Mouse (Mus musculus): Measurements from ENCODE around the gene Tub.
A peak's percentile ranks its signal among the peaks of the same experiment; 100 is the strongest.

The Tub gene

DNA sequence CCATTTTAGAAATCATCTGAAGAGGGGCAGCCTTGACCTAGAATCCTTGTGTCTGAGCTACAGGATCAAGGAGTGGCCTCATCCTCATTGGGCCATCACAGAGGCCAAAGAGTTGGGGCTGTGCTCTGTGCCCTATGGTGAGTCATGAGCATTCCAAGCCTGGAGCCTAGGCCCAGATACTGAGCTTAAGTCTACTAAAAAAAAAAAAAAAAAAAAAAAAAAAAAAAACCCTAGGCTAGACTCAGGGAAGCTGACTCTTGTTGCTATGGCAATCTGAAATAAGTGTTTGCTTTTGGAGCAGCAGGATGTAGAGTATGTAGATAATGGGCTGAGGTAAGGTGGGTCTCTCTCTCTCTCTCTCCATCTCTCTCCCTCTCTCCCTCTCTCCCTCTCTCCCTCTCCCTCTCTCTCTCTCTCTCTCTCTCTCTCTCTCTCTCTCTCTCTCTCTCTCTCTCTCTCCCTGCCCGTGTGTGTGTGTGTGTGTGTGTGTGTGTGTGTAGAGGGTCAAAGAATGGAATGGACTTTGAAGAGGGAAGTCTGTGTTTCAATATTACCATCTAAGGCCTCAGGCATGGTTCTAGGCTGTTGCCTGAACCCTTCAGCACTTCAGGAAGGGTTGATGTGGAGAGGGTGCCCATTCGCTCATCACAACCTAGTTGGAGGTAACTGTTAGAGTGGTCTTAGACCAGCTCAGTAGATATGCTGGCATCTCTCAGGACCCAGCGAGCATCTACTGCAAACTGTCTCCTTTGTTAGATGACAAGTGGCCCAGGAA is 36.0 kb downstream of the Tub start:
- no peak for DNase-seq (ENCODE audit: inconsistent ontology term)

DNA sequence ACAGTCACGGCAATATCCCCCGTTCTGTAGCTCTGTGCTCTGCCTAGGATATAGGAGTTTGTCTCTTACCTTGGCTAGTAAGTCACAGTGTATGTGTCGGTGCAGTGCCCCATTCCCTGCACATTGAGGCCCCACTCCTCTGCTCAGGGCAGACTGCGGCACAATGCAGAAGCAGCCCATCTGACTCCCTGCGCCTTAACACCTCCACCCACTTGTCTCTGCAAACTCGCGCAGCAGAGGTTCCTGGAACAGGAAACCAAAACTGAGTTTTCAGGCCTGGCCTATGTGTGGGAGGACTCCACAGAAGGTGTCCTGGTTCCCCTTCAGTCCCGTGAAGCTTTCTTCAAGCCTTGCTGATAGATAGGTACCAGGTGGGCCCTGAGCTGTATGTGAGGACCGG is 41.1 kb downstream of the Tub start:
- DNase-seq (ENCODE audit: inconsistent ontology term): no peak

DNA sequence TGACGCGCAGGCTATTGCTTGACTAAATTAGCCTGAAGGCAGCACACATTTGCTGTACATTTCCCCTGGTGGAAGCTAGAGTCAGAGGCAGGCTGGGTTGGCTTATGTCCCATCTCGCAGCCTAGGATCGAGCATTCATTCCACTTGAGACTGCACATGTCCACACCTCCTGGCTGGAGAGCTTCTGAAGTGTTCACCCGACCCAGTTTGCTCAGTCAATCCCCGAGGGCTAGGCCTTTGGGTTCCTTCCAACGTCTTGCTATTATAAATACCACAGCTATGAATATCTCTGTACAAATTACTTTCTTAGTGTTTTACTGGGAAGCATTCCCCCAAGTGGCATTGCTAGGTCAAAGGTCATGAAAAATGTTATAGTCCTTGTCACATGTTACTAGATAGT is 43.1 kb downstream of the Tub start:
- peak; percentile 26 for DNase-seq (ENCODE audit: inconsistent ontology term)

DNA sequence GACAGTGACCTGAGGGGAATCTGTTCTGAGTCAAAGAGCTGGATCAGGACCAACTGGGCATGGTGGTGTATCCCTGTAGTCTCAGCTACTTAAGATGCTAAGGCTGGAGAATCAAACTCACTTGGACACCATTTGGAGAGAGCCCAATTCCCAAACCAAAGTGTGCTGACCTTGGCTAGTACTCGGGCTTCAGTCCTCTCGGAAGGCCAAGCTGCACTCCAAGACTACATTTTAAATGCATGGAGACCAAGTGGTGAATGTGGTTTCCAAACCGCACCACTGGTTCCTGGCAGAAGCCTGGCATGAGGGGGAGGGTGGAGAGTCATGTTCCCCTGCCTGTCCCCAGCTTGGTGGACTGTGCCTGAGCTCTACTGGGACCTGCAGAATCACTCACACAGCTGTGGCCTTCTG is 43.7 kb downstream of the Tub start:
- DNase-seq (ENCODE audit: inconsistent ontology term): no peak

DNA sequence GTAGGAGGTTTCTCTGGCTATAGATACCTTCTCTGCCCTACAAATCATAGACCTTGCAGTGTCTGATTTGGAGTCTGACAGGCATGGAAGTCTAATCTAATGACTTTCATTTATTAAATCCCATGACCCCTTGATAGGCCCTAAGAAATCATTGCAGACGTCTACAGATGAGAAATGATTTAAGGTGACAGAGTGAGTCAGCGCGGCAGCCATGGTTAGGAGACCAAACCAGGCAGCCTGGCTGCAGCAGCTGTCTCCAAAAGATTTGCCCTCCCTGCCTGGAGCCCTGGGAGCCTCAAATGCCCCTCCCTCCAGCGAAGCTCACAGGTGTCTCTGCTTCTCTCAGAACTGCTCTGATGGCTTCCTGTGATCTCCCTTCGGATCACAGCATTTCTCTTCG is 46.0 kb downstream of the Tub start:
- no peak for DNase-seq (ENCODE audit: inconsistent ontology term)

DNA sequence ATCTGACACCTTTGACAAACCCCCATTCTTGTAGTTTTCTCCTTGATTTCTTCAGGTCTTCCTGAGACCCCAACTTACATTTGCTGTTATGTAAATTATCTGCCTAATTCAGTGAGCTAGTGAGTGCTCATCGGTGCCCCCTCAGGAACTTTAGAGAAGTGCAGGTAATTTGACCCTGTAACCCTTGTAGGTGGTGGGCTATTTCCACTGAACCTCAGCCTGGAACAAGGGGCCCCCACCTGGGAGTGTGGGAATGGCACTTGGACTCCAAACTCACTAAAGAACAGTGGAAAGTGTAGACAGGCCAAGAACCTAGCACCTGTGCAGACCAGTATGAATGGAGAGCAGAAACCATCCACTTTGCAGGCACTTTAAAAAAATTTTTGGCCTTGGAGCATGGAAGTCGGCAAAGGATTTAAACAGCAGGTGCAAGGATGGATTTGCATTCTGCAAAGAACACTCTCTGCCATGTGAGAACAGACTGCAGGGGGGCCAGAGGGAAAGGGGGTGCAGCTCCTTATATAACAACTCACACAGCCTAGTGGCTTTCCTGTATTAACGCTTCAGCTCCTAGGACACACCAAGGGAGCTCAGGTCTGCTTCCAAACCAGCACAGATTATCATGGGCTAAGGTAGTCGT is 50.3 kb downstream of the Tub start:
- no peak for DNase-seq (ENCODE audit: inconsistent ontology term)

DNA sequence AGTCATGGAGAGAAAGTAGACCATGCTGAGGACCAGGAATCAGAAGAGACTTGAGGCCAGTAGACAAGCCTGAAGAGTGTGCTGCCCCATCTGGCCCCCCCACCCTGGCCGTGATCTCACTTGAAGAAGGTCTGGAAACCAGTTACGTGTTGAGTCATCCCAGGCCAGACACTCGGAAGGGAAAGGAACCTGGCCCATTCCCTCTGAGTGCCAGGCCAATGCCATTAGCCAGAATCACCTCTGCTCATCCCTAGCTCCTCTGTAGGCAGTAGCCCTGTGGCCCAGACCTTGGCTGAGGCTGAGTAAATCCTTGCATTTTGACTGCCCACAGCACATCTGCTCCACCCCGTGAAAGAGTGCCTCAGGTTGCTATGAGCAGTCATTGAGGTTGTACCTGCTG is 51.8 kb downstream of the Tub start:
- no peak for DNase-seq (ENCODE audit: inconsistent ontology term)

DNA sequence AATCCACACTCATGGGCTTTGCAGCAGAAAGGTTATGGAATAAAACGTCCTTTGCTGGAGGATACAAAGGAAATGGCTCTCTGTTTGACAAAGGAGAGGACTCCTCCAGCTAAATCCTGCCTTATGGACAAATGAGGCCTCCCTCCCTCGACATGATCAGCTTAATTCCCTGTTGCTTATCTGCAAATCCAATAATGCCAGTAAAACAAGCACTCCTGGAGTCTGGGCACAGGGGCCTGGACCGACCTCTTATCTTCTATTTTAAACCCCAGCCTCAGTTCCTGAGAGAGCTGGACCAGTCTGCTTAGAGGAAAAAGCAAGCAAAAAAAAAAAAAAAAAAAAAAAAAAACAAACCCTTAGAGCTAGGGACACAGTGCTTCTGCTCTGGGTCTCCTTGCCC is 53.5 kb downstream of the Tub start:
- DNase-seq (ENCODE audit: inconsistent ontology term): no peak

DNA sequence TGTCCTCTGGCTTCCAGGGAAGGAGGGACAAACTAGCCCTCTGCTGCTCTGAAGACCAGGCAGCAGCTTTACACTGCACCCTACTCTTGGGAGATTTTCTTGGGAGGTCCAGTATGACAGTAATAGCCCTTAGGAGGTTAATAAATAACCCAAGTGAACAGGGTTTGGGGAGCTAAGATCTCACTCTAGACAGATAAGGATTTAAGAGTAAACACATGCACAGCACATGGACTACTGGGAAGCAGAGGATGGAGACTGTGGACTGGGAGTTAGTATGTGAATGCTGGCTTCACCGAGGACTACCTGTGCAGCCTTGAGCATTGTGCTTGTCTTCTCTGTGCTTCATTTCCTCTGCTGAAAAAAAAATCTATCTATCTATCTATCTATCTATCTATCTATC is 59.1 kb downstream of the Tub start:
- no peak for DNase-seq (ENCODE audit: inconsistent ontology term)

DNA sequence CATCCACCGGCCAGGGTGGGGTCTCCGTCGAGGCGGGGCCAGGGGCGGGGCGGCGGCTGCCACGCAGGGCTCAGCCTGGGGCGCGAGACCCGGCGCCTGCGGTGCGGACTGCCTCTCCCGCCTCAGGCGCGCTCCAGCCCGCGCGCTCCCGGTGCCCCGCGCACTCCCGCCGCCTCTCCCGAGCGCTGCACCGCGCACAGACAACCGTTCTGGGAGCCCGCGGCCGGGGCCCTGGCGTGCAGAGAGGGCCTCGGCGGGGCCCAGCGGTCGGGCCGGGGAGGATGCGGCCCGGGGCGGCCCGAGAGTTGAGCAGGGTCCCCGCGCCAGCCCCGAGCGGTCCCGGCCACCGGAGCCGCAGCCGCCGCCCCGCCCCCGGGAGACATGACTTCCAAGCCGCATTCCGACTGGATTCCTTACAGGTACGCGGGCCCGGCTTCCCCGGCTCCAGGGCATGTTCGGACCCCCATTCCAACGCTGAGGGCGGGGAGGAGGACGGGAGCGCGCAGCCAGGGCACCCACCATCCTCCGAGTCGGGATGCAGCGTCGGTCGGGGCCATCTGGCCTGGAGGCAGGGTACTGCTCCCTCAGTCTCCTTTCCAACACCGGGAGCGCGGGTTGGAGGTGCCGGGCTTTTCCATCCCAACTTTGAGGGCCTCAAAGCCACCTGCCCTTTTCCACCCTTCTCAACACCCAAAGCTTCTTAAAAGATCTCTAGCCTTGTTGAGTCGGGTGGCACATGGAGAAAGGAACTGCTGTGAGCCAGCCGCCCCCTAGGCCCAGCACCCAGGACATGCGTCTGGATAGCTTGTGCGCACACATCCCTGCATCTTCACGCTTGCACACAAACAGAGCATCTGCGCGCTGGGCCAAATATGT is 60.8 kb downstream of the Tub start:
- peak; percentile 35 for DNase-seq (ENCODE audit: inconsistent ontology term)

DNA sequence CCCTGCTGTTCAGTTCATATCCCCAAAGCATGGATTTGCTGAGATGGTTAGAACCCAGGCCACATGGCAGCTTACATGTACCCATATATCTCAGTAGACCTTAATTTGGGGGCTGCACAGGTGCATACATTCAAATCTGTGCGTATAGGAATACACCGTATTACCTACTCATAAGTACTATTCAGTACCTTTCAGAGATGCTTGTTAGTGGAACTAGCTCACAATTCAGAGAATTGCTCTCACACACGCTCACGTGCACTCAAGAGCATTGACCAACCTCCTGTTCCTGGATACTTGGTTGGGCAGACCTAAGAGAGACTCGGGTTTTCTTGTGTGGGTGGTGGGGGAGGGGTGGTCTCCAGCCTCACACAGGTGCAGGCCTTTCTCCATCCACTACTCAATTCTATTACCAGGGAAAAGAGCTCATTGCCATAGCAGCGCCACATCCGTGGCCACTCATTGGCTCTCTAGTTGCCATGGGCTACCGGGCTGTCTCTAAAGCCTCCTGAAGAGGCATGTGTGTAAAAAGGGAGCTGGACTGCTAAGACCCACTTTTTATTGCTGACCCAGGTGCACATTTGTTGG is 61.5 kb downstream of the Tub start:
- no peak for DNase-seq (ENCODE audit: inconsistent ontology term)

DNA sequence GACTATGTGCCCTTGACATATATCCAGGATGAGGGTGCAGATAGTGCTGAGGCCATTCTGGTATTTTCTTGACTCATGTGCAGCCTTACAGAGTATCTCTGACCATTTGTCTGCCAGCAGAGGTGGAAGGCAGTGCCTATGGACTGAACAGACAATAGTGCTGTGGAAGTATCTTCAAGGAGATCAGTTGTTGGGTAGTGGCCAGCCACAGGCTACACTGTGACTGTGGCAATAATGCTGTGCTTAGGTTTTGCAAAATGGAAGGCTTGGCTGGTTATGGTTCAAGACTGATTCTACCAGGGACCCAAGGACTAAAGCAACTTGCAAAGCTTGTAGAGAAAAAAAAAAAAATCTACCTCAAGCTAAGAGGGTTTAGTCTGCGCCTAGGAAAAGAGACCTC is 62.4 kb downstream of the Tub start:
- no peak for DNase-seq (ENCODE audit: inconsistent ontology term)

DNA sequence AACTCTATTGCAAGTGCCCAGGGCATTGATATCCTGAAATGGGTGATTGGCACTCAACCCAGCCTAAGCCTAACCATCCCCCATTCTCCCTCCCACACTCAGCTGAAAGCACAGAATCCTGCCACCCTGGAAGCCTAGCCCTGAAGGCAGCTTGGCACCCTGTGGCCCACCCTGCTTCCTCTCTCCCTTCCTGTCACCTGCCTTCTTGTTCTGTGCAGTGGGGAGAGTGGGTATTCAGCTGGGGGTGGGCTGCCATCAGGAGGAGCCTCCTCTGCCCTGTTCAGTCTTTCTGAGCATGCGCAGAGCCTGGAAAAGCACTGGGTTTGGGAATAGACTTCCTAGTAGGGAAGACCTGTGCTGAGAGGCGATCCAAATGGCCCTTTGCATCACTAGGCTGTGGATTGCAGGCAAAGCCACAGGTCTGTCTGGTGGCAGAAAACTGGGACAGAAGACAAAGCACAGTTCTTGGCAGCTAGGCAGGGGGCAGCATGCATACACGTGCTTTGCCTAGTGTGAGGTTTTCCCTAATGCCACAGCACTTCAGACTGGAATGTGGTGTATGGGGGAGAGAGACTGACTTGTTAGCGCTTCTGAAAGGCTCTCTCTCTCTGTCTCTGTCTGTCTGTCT is 63.0 kb downstream of the Tub start:
- DNase-seq (ENCODE audit: inconsistent ontology term): peak; percentile 88

DNA sequence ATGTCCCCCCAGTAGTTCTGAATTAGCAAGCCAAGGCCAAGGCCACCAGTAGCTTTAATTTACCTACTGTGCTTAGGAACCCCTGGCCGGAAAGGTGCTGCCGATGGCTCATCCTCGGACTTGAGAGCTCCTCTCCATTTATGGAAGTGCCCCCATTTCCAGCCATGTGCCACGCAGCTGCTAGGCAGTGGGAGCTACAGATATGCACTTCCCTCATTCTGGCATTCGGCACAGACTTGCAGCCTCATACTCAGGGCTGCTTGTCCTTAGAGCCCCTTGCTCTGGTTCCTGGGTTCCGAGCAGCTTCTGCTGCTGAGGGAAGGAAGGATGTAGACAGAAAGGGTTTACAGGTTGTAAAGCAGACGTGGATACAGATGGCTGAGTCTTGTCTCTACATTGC is 64.7 kb downstream of the Tub start:
- DNase-seq (ENCODE audit: inconsistent ontology term): no peak

DNA sequence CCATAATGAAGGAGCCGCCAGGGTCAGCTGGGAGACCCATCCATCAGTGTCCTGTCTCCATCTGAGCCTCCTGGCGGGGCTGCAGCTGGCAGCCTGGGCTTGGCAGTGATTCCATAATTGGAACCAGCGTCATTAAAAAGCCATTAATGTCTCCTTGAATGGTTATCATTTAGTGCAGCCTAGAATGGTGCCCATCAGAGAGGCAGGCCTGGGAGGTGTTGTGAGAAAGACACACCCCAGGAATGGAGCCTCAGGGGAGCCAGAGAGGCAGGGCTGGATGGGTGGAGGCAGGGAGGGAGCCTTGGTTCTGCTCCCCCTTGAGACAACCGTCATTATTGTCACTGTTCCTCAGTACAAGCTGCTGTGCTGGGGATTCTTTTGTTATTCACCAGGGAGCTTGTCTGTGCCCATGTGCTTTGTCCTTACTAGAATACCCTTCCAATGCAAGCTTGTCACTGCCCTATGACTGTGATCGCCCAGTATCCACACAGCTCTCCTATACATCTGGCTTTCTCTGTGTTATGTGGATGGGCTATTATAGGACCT is 66.3 kb downstream of the Tub start:
- no peak for DNase-seq (ENCODE audit: inconsistent ontology term)

DNA sequence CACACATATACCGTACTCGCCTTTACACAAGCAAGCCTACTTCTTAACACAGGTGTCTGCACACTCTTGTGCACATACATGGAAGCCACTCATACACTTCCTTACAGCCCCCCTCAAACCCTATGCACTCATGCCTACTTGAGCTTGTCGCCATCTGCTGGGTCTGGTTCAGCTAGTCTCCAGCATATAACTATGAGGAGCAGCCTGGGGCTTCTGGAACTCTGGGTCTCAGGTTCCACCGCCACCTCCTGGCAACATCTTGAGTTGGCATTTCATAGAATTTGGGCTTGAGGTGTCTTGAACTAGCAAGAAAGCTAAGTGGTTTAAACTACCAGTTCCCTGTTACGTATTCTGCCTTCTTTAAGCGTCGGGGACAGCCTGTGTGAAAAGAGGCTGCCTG is 69.1 kb downstream of the Tub start:
- no peak for DNase-seq (ENCODE audit: inconsistent ontology term)

DNA sequence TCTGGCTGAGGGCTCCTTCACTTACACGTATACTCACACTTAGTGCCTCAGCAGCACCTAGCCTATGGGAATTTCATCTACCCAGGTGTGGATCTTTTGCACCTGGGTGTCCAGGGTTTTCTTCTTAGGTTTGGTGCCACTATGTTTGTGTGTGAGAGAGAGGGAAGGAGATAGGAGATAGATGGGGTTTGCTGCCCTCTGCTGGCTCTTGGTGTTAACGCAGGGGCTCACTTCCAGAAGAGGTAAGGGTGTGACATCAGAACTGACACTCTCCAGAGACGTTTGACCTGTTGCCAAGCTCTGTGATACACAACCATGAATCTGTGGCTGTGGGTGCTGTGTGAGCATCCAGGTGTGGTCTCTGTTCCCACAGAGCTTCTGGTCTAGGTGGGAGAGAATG is 71.3 kb downstream of the Tub start:
- DNase-seq (ENCODE audit: inconsistent ontology term): peak; percentile 56

DNA sequence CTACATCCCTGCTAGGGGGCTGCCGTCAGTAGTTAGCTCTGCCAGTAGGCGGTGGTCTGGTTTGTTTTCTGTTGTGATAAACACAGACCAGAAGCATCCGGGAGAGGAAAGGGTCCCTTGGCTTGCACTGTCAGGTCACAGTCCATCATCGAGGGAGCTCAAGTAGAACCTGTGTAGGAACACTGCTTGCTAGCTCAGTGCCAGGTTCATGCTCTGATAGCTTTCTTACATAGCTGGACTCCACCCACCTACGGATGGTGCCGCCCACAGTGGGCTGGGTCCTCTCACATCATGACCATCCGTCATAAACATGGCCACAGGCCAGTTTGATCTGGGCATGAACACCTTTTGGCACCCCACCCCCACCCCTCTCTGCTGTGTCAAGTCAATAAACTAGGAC is 75.6 kb downstream of the Tub start:
- DNase-seq (ENCODE audit: inconsistent ontology term): no peak

DNA sequence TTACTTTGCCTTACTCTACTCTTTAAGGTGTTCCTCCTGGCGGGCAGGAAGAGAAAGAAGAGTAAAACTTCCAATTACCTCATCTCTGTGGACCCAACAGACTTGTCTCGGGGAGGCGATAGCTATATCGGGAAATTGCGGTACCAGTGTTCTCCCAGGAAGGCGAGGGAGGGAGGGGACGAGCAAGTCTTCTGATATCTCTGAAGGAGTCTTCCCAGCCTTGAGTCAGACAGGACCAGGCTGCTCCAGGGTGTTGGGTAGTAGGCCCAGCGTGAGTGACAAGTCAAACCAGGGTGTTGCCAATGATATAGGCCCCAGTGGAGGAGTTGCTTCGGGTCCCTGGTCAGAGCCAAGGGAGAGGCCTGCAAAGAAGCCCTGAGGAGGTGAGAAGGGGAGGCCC is 76.8 kb downstream of the Tub start:
- DNase-seq (ENCODE audit: inconsistent ontology term): no peak

DNA sequence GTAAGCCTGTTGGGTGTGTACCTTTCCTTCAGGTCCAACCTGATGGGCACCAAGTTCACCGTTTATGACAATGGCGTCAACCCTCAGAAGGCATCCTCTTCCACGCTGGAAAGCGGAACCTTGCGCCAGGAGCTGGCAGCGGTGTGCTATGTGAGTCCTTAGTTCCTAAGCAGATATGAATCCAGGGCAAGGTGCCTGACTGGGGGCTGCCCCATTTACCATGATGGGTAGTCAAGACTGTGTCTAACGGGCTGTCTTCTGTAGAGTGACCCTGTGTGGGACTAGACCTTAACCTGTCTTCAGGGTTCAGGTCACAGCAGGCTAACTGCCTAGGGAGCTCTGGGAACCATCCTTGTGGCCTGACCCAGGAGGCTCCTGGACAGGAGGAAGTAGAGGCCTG is 77.6 kb downstream of the Tub start:
- no peak for DNase-seq (ENCODE audit: inconsistent ontology term)

DNA sequence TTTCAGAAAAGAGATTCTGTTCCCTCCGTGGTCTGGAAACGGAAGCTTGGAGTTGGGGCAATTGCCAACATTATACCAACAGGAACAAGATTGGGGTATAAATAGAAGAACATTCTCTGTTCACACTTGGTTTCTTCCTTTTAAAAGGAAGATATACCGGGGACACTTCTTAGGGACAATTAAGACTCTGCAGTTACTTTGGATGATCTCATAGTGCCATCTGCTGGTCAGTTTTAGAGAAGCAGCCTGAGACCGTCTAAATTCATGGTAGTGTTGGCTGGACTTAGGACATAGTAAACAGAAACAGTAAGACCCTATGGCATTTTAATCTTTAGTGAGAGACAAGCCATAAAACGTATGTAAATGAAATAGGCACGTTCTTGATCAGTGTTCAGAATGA is 78.1 kb downstream of the Tub start:
- DNase-seq (ENCODE audit: inconsistent ontology term): peak; percentile 58
